Mouse (Mus musculus) heart, adult 2 months (tissue): Measurements from ENCODE around the gene Gm11027. TPM values are rescaled to one million over a fixed set of nuclear protein-coding genes. Genes with fewer than 3 reads are reported as not detected.
"Not testable (repeated sequence)": the region's sequence is repeated elsewhere in the genome, so short reads cannot be mapped to it uniquely, and the experiment has no call there.

ENCODE experiments used
- DNase-seq, 2 experiments: peaks; one replicate each; pipeline ENCODE4 v3.0.0; 2021
- H3K27ac ChIP-seq: fragments of 200-600 bp; 2 replicates; pipeline ENCODE4 v1.8.1; 2022
- H3K27me3 ChIP-seq: fragments of 200-500 bp; 2 replicates; pipeline ENCODE4 v1.6.1; 2012; ENCODE audit warnings: mild to moderate bottlenecking, low read length, inconsistent platforms, mixed read lengths; ENCODE audit not compliant: control insufficient read depth, insufficient read depth
- H3K36me3 ChIP-seq: fragments of 200-500 bp; 2 replicates; pipeline ENCODE4 v1.6.1; 2012; ENCODE audit warnings: low read length, inconsistent platforms; ENCODE audit not compliant: control insufficient read depth, insufficient read depth
- H3K4me1 ChIP-seq: fragments of 200-500 bp; 2 replicates; pipeline ENCODE4 v1.6.1; 2011; ENCODE audit warnings: low read length; ENCODE audit not compliant: control insufficient read depth, insufficient read depth
- H3K4me3 ChIP-seq: fragments of 200-600 bp; 2 replicates; pipeline ENCODE4 v1.8.1; 2022
- H3K79me2 ChIP-seq: fragments of 200-500 bp; replicated peaks from 2 replicates; pipeline ENCODE4 v1.6.1; 2012; ENCODE audit warnings: mild to moderate bottlenecking, inconsistent platforms, low read length, moderate library complexity, mixed read lengths; ENCODE audit not compliant: control insufficient read depth, insufficient read depth
- H3K9ac ChIP-seq: fragments of 200-500 bp; 2 replicates; pipeline ENCODE4 v1.6.1; 2012; ENCODE audit warnings: low read depth, mild to moderate bottlenecking, control low read depth, inconsistent platforms, low read length, mixed read lengths
- CTCF ChIP-seq: fragments of 200-600 bp; IDR thresholded peaks from 2 replicates; pipeline ENCODE4 v1.8.1; 2022; ENCODE audit warnings: antibody characterized with exemption, mild to moderate bottlenecking, moderate library complexity
- EP300 ChIP-seq: fragments of 200-500 bp; IDR thresholded peaks from 2 replicates; pipeline ENCODE4 v1.6.1; 2011; ENCODE audit warnings: low read depth, low read length, control low read depth; ENCODE audit not compliant: insufficient read depth
- POLR2A ChIP-seq: fragments of 200-500 bp; IDR thresholded peaks from 2 replicates; pipeline ENCODE4 v1.6.1; 2011; ENCODE audit warnings: mild to moderate bottlenecking, low read depth, low read length, control low read depth; ENCODE audit not compliant: insufficient read depth
- WGBS: fragments of 180-500 bp; shearing (Covaris S2); methylation state at CpG from one replicate; pipeline ENCODE4 v1.1.7; 2018; 5-methylcytosine and 5-hydroxymethylcytosine counted together
- intact Hi-C: fragments of 180-260 bp; cut with DNase I; formaldehyde crosslinking; loops from one replicate; pipeline ENCODE4 v1.15.1; 2025
- long read RNA-seq: library from polyadenylated mRNA; stranded (forward); transcript quantifications from one replicate; pipeline ENCODE4 v2.0.0, GENCODE M21; 2021
- polyA plus RNA-seq: library from polyadenylated mRNA; depleted of rRNA; stranded (reverse); fragments of >200 nt; gene quantifications from 2 replicates; pipeline ENCODE4 v1.2.3, GENCODE M21; 2012; rRNA removed
- total RNA-seq, 2 experiments: library from RNA; stranded (reverse); gene quantifications; 2 replicates each; pipeline ENCODE4 v1.2.3; 2021

Gm11027 gene
- total RNA-seq, result not detected
- polyA plus RNA-seq, result not detected in 2 replicates
- long read RNA-seq, result 0 reads

GRCm38 (mm10) chr12:116275086-116275485, at the start of gene Gm11027:
TSS of gene Gm11027 (plus strand) at chr12:116275386.
- H3K79me2 ChIP-seq, H3K36me3 ChIP-seq, H3K4me1 ChIP-seq, DNase-seq, H3K4me3 ChIP-seq, intact Hi-C loops, H3K9ac ChIP-seq, H3K27ac ChIP-seq, H3K27me3 ChIP-seq: not testable (repeated sequence)
- WGBS, result 76% methylated on average over 2 of the region's 2 CpGs

- no peak for DNase-seq
- Histone ChIP-seq H3K4me3 (no peak overlapping the region), H3K27ac (no peak overlapping the region), H3K9ac (no peak overlapping the region), H3K36me3 (peaks cover 3% of the 10 kb centered on the region), H3K4me1 (peaks cover 3% of the 10 kb centered on the region), H3K27me3 (no peaks in the 10 kb centered on the region), H3K79me2 (no peaks in the 10 kb centered on the region)
- 83% methylated on average over 10 of the region's 10 CpGs for WGBS
- TF ChIP-seq POLR2A, result no peak
- intact Hi-C loops, result no loop called here
Measured at GRCm38 (mm10) chr12:116226289-116227057, 48.7 kb upstream of the Gm11027 start.

GRCm38 (mm10) chr12:116229451-116229850, 45.7 kb upstream of the Gm11027 start:
- Histone ChIP-seq H3K4me1 (peaks cover 5% of the 10 kb centered on the region), H3K27me3 (no peaks in the 10 kb centered on the region), H3K27ac (no peak overlapping the region), H3K4me3 (no peak overlapping the region), H3K79me2 (no peaks in the 10 kb centered on the region), H3K9ac (no peak overlapping the region), H3K36me3 (peaks cover 6% of the 10 kb centered on the region)
- no peak for DNase-seq
- TF ChIP-seq EP300, result no peak
- TF ChIP-seq POLR2A, result no peak
- TF ChIP-seq CTCF, result no peak
- 82% methylated on average over 3 of the region's 3 CpGs for WGBS
- intact Hi-C loops, result no loop called here

- peak overlapping the region; percentile 50 for H3K27ac ChIP-seq
- H3K36me3 ChIP-seq, result peaks cover 6% of the 10 kb centered on the region
- no peaks in the 10 kb centered on the region for H3K79me2 ChIP-seq
- H3K27me3 ChIP-seq, result no peaks in the 10 kb centered on the region
- TF ChIP-seq POLR2A (no peak), EP300 (peak; percentile 68; the same call in 1 of the 2 replicates), CTCF (0 out of 2 replicates have a peak, but pooled peaks have one; percentile 2)
- intact Hi-C loops, result no loop called here
- 11% methylated on average over 12 of the region's 12 CpGs for WGBS
- peak; percentile 83 to 84 for DNase-seq
- peak overlapping the region; percentile 62 for H3K9ac ChIP-seq
- peak overlapping the region; percentile 33; the same call in 1 of the 2 replicates for H3K4me3 ChIP-seq
- peaks cover 5% of the 10 kb centered on the region for H3K4me1 ChIP-seq
Measured at GRCm38 (mm10) chr12:116231612-116232011, 43.6 kb upstream of the Gm11027 start.

- H3K4me3 ChIP-seq, result no peak overlapping the region
- H3K79me2 ChIP-seq, result no peaks in the 10 kb centered on the region
- H3K4me1 ChIP-seq, result peaks cover 5% of the 10 kb centered on the region
- WGBS, result 67% methylated on average over 1 of the region's 1 CpGs
- TF ChIP-seq EP300, result no peak
- no peak for TF ChIP-seq CTCF
- no peak for TF ChIP-seq POLR2A
- H3K27ac ChIP-seq, result peak overlapping the region; percentile 50
- H3K9ac ChIP-seq, result no peak overlapping the region
- no peaks in the 10 kb centered on the region for H3K27me3 ChIP-seq
- intact Hi-C loops, result no loop called here
- no peak for DNase-seq
- H3K36me3 ChIP-seq, result peaks cover 6% of the 10 kb centered on the region
Measured at GRCm38 (mm10) chr12:116232061-116232460, 43.1 kb upstream of the Gm11027 start.

- no peak overlapping the region for H3K4me3 ChIP-seq
- TF ChIP-seq EP300 (no peak), CTCF (peak; percentile 62)
- no peaks in the 10 kb centered on the region for H3K79me2 ChIP-seq
- intact Hi-C loops, result loop anchor here (5.0 kb wide), 1 partner anchor 387 kb away; no protein-coding TSS in a partner anchor
- peaks cover 5% of the 10 kb centered on the region for H3K4me1 ChIP-seq
- no peaks in the 10 kb centered on the region for H3K27me3 ChIP-seq
- no peak overlapping the region for H3K27ac ChIP-seq
- H3K9ac ChIP-seq, result no peak overlapping the region
- H3K36me3 ChIP-seq, result peaks cover 6% of the 10 kb centered on the region
- 72% methylated on average over 4 of the region's 4 CpGs for WGBS
- DNase-seq, result no peak
Measured at GRCm38 (mm10) chr12:116235356-116235755, 39.8 kb upstream of the Gm11027 start.
